Mouse (Mus musculus) myocyte (in vitro differentiated cells): ENCODE results near the gene Tnpo2.

Source experiments
- POLR2A ChIP-seq: IDR thresholded peaks from one replicate; pipeline ENCODE4 v1.6.1; 2011; ENCODE audit warnings: low read depth, mild to moderate bottlenecking, control low read depth, moderate library complexity; ENCODE audit not compliant: insufficient read length
- USF1 ChIP-seq: IDR thresholded peaks from one replicate; pipeline ENCODE4 v1.6.1; 2011; ENCODE audit warnings: low read depth, mild to moderate bottlenecking, control low read depth, moderate library complexity

DNA sequence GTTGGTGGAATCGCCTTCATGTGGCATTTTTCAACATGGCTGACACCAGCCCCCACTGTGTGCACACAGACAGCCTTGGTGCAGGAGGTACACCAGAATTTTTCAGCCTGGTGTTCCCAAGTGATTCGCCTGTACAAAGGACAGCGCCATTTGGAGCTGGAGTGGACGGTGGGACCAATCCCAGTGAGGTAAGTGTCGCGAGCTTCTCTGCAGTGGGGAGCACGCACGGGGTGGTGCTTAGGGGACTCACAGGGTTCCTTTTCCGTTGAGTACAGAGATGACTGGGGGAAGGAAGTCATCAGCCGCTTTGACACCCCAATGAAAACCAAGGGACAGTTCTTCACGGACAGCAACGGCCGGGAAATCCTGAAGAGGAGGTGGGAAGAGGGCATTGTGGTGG, 58.3 kb downstream of the Tnpo2 start:
- TF ChIP-seq USF1 (no peak), POLR2A (no peak)
